Mouse (Mus musculus): ENCODE measurements around the gene Mov10. TPM values are rescaled to one million over a fixed set of nuclear protein-coding genes. Genes with fewer than 3 reads are reported as not detected.
A peak's percentile ranks its signal among the peaks of the same experiment; 100 is the strongest.
"Not testable (repeated sequence)": the region's sequence is repeated elsewhere in the genome, so short reads cannot be mapped to it uniquely, and the experiment has no call there.

The Mov10 gene
- polyA plus RNA-seq, 1 experiment from 2014 or later = 9.1 TPM

- H3K27ac ChIP-seq (replicated peaks) = no peak overlapping the region
- peaks cover 29% of the 10 kb centered on the region for H3K27me3 ChIP-seq
- 80% methylated on average over 7 of the region's 7 CpGs for WGBS
- ATAC-seq (ENCODE audit: low FRiP score, low read depth) = no peak
- H3K4me1 ChIP-seq (replicated peaks) = peaks cover 6% of the 10 kb centered on the region
- H3K4me3 ChIP-seq = no peak overlapping the region
- no peak overlapping the region for H3K9ac ChIP-seq
- no peaks in the 10 kb centered on the region for H3K36me3 ChIP-seq
- no peak overlapping the region for H3K4me2 ChIP-seq
- H3K9me3 ChIP-seq = no peaks in the 10 kb centered on the region
Measured at GRCm38 (mm10) chr3:104773301-104773700, 45.1 kb downstream of the Mov10 start.

GRCm38 (mm10) chr3:104771460-104771859 is 46.9 kb downstream of the Mov10 start:
- Histone ChIP-seq H3K4me3 (no peak overlapping the region), H3K9ac (no peak overlapping the region), H3K4me2 (no peak overlapping the region), H3K27ac (replicated peaks) (no peak overlapping the region), H3K36me3 (no peaks in the 10 kb centered on the region), H3K4me1 (replicated peaks) (no peaks in the 10 kb centered on the region), H3K9me3 (no peaks in the 10 kb centered on the region), H3K27me3 (peaks cover 10% of the 10 kb centered on the region)
- WGBS = 71% methylated on average over 6 of the region's 6 CpGs
- ATAC-seq (ENCODE audit: low FRiP score, low read depth) = no peak

DNA sequence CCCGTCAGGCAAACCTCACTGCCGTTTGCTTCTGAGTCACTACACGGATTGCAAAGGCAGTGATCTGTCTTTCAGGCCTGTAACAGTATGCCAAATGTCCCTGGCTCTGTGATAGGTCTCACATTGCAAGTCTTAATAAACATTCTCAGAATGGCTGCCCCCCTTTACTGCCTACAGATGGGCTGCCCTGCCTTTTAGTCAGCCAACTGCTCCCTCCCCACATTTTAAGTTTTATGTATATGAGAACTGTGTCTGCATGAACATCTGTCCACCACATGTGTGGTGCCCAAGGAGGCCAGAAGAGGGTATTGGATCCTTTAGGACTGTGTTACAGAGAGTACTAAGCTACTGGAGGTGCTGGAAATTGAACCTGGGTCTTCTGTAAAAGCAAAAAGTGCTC is 47.4 kb downstream of the Mov10 start:
- no peak for ATAC-seq (ENCODE audit: low FRiP score, low read depth)
- no peaks in the 10 kb centered on the region for H3K9me3 ChIP-seq

DNA sequence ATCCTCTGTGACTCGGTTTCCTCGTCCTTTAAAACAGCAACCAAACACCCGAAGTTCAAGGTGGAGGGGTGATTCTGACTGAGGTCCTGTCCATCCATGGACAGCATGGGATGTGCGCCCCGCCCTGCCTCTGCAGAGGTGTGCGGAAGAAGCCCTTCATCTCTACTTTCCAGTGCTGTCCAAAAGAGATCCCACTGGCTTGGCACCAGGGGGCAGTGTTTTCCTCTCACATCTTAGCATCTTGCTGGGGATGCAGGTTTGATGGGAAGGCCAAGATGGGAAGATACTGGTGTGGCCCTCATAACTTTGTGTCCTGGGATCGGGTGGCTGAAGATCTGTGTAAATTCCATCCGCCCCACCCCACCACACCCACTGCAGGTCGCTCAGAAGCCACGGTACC is 48.3 kb downstream of the Mov10 start:
- H3K4me1 ChIP-seq (replicated peaks) = no peaks in the 10 kb centered on the region
- no peaks in the 10 kb centered on the region for H3K9me3 ChIP-seq
- H3K4me2 ChIP-seq = no peak overlapping the region
- H3K27ac ChIP-seq (replicated peaks) = no peak overlapping the region
- H3K9ac ChIP-seq = no peak overlapping the region
- ATAC-seq (ENCODE audit: low FRiP score, low read depth) = no peak
- no peaks in the 10 kb centered on the region for H3K36me3 ChIP-seq
- 60% methylated on average over 10 of the region's 10 CpGs for WGBS
- H3K4me3 ChIP-seq = no peak overlapping the region
- H3K27me3 ChIP-seq = no peaks in the 10 kb centered on the region

More for the DNA sequence above, 47.4 kb downstream of the Mov10 start:
- 76% methylated on average over 3 of the region's 3 CpGs for WGBS
- Histone ChIP-seq H3K4me3 (no peak overlapping the region), H3K9ac (no peak overlapping the region), H3K4me1 (replicated peaks) (no peaks in the 10 kb centered on the region), H3K4me2 (no peak overlapping the region), H3K36me3 (no peaks in the 10 kb centered on the region), H3K27me3 (peaks cover 5% of the 10 kb centered on the region), H3K27ac (replicated peaks) (no peak overlapping the region)

DNA sequence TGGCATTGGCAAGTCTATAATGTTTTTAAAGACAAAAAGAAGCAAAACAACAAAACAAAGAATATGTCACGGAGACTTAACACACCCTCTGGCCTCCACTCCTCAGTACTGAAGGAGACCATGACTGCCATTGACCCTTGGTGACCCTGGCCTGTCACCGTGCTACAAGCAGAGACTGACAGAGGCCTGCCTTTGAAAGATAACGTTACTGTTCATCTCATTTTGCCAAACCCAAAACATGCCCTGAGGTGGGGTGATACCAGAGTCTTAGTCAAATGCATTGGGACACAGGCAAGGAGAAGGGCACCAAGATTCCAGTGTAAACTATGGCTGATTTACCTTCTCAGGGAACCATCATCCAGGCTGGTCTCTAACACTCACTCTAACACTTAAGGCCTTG is 49.2 kb downstream of the Mov10 start:
- 27% methylated on average over 3 of the region's 3 CpGs for WGBS
- Histone ChIP-seq H3K4me3 (no peak overlapping the region), H3K36me3 (no peaks in the 10 kb centered on the region), H3K27ac (replicated peaks) (no peak overlapping the region), H3K4me1 (replicated peaks) (no peaks in the 10 kb centered on the region), H3K9me3 (no peaks in the 10 kb centered on the region), H3K4me2 (no peak overlapping the region), H3K27me3 (no peaks in the 10 kb centered on the region), H3K9ac (no peak overlapping the region)
- no peak for ATAC-seq (ENCODE audit: low FRiP score, low read depth)

GRCm38 (mm10) chr3:104767716-104768115 is 50.6 kb downstream of the Mov10 start:
- no peak overlapping the region for H3K27ac ChIP-seq (replicated peaks)

GRCm38 (mm10) chr3:104767141-104767540 is 51.2 kb downstream of the Mov10 start:
- 67% methylated on average over 2 of the region's 2 CpGs for WGBS
- no peak overlapping the region for H3K9ac ChIP-seq
- ATAC-seq (ENCODE audit: low FRiP score, low read depth) = no peak

More at GRCm38 (mm10) chr3:104767716-104768115, 50.6 kb downstream of the Mov10 start:
- no peak for ATAC-seq (ENCODE audit: low FRiP score, low read depth)
- no peak overlapping the region for H3K4me3 ChIP-seq
- H3K4me2 ChIP-seq = no peak overlapping the region
- no peaks in the 10 kb centered on the region for H3K9me3 ChIP-seq
- WGBS = 87% methylated on average over 4 of the region's 4 CpGs
- no peak overlapping the region for H3K9ac ChIP-seq
- no peaks in the 10 kb centered on the region for H3K36me3 ChIP-seq
- H3K4me1 ChIP-seq (replicated peaks) = no peaks in the 10 kb centered on the region
- H3K27me3 ChIP-seq = no peaks in the 10 kb centered on the region

GRCm38 (mm10) chr3:104765021-104765420 is 53.3 kb downstream of the Mov10 start:
- no peak overlapping the region for H3K4me2 ChIP-seq
- WGBS = 23% methylated on average over 4 of the region's 4 CpGs
- H3K27me3 ChIP-seq = no peaks in the 10 kb centered on the region
- no peaks in the 10 kb centered on the region for H3K9me3 ChIP-seq
- no peak for ATAC-seq (ENCODE audit: low FRiP score, low read depth)
- no peak overlapping the region for H3K4me3 ChIP-seq
- H3K27ac ChIP-seq (replicated peaks) = no peak overlapping the region
- no peaks in the 10 kb centered on the region for H3K4me1 ChIP-seq (replicated peaks)
- no peaks in the 10 kb centered on the region for H3K36me3 ChIP-seq
- H3K9ac ChIP-seq = no peak overlapping the region

More at GRCm38 (mm10) chr3:104767141-104767540, 51.2 kb downstream of the Mov10 start:
- no peaks in the 10 kb centered on the region for H3K4me1 ChIP-seq (replicated peaks)
- H3K4me2 ChIP-seq = no peak overlapping the region
- no peaks in the 10 kb centered on the region for H3K9me3 ChIP-seq
- H3K27me3 ChIP-seq = no peaks in the 10 kb centered on the region
- H3K36me3 ChIP-seq = no peaks in the 10 kb centered on the region
- H3K4me3 ChIP-seq = no peak overlapping the region
- H3K27ac ChIP-seq (replicated peaks) = no peak overlapping the region

- H3K4me2 ChIP-seq; H3K27me3 ChIP-seq; H3K27ac ChIP-seq (replicated peaks); H3K9ac ChIP-seq; H3K36me3 ChIP-seq; H3K4me1 ChIP-seq (replicated peaks); H3K4me3 ChIP-seq; H3K9me3 ChIP-seq; ATAC-seq (ENCODE audit: low FRiP score, low read depth): not testable (repeated sequence)
- WGBS = 30% methylated on average over 20 of the region's 20 CpGs
Measured at GRCm38 (mm10) chr3:104762103-104762863, 56.1 kb downstream of the Mov10 start.

- 9% methylated on average over 5 of the region's 5 CpGs for WGBS
- peak overlapping the region; percentile 34 for H3K4me3 ChIP-seq
- H3K9ac ChIP-seq = peak overlapping the region; percentile 43
- H3K4me1 ChIP-seq (replicated peaks) = peaks cover 8% of the 10 kb centered on the region
- H3K27me3 ChIP-seq = peaks cover 4% of the 10 kb centered on the region; the same call in 1 of the 2 replicates
- H3K4me2 ChIP-seq = peak overlapping the region; percentile 65
- no peaks in the 10 kb centered on the region for H3K36me3 ChIP-seq
- H3K9me3 ChIP-seq = no peaks in the 10 kb centered on the region
- H3K27ac ChIP-seq (replicated peaks) = no peak overlapping the region
- no peak for ATAC-seq (ENCODE audit: low FRiP score, low read depth)
Measured at GRCm38 (mm10) chr3:104758869-104759268, 59.5 kb downstream of the Mov10 start.

- 2% methylated on average over 27 of the region's 27 CpGs for WGBS
- Histone ChIP-seq H3K27me3 (peaks cover 4% of the 10 kb centered on the region; the same call in 1 of the 2 replicates), H3K4me2 (peak overlapping the region; percentile 65), H3K36me3 (no peaks in the 10 kb centered on the region), H3K27ac (replicated peaks) (no peak overlapping the region), H3K4me3 (peak overlapping the region; percentile 34), H3K9ac (peak overlapping the region; percentile 43), H3K4me1 (replicated peaks) (peaks cover 8% of the 10 kb centered on the region), H3K9me3 (no peaks in the 10 kb centered on the region)
- ATAC-seq (ENCODE audit: low FRiP score, low read depth) = peak; percentile 82
Measured at GRCm38 (mm10) chr3:104758406-104758805, 60.0 kb downstream of the Mov10 start.

DNA sequence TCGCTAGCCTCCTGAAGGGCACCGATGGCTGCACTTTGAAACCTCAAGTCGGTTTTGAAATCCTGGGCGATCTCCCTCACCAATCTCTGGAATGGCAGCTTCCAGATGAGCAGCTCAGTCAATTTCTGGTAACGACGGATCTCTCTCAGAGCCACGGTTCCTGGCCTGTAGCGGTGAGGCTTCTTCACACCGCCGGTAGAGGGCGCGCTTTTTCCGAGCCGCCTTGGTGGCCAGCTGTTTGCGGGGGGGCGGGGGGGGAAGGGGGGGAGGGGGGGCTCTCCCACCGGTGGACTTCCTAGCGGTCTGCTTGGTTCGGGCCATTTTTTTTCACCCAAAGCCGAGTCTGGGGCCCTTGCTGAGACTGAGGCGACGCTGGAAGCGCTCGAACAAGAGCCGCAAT is 65.5 kb downstream of the Mov10 start:
- H3K4me2 ChIP-seq; H3K4me3 ChIP-seq; H3K9me3 ChIP-seq; H3K27me3 ChIP-seq; H3K9ac ChIP-seq; H3K4me1 ChIP-seq (replicated peaks); ATAC-seq (ENCODE audit: low FRiP score, low read depth); H3K36me3 ChIP-seq; H3K27ac ChIP-seq (replicated peaks): not testable (repeated sequence)
- 19% methylated on average over 24 of the region's 25 CpGs for WGBS
